Mouse (Mus musculus): ENCODE measurements around the gene Gm43191. TPM values are rescaled to one million over a fixed set of nuclear protein-coding genes. Genes with fewer than 3 reads are reported as not detected.

Gm43191 gene
- not detected in 2 replicates for total RNA-seq (2023)

DNA sequence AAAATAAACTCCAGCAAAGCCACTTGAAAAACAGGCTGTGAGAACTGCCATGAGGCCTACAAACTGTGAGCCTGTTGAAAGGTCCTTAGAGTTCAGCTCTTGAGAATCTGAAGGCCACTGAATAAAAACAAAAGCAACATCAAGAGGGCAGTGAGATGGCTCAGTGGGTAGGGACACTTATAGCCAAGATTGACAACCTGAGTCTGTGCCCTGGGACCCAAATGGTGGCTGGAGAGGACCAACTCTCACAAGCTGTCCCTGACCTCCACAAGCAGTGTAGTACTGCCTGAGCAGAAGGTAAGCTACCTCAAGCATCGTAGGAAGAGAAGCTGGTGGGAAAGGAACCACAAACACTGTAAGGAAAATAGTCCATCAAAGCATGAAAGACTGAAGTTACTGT is at the start of gene Gm43191:
Gene Gm43191, minus strand, starts transcription at position 101 of the 400 bp plus-strand sequence.

GRCm38 (mm10) chr3:116712436-116712881 is 31.4 kb upstream of the Gm43191 start, which contains the start of gene Slc35a3:
TSS of gene Slc35a3 (minus strand) at chr3:116712831.

DNA sequence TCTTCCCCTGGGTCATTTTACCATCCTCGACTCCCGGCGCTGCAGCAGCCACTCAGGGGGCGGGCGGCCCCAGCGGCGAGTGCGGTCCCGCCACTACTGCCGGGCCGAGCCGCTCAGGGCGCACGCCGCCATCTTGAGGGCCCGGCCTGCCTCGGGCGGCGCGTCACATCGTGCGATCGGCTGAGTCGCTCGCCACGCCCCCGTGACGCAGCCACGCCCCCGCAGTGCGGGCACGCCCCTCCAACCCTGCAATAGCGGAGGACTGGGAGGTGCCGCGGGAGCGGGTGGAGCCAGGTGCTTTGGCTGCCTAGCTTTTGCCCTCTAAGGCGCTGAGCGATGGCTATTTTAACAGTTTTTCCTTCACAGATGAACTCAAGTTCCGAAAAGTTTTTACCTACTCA is 18.6 kb downstream of the Gm43191 start, which contains the start of gene Mfsd14a:
Gene Mfsd14a, minus strand, starts transcription at position 215 of the 401 bp plus-strand sequence.

GRCm38 (mm10) chr3:116614295-116614892 is 66.7 kb downstream of the Gm43191 start, which contains the start of gene Trmt13:
TSS of gene Trmt13 (minus strand) at chr3:116614587.

DNA sequence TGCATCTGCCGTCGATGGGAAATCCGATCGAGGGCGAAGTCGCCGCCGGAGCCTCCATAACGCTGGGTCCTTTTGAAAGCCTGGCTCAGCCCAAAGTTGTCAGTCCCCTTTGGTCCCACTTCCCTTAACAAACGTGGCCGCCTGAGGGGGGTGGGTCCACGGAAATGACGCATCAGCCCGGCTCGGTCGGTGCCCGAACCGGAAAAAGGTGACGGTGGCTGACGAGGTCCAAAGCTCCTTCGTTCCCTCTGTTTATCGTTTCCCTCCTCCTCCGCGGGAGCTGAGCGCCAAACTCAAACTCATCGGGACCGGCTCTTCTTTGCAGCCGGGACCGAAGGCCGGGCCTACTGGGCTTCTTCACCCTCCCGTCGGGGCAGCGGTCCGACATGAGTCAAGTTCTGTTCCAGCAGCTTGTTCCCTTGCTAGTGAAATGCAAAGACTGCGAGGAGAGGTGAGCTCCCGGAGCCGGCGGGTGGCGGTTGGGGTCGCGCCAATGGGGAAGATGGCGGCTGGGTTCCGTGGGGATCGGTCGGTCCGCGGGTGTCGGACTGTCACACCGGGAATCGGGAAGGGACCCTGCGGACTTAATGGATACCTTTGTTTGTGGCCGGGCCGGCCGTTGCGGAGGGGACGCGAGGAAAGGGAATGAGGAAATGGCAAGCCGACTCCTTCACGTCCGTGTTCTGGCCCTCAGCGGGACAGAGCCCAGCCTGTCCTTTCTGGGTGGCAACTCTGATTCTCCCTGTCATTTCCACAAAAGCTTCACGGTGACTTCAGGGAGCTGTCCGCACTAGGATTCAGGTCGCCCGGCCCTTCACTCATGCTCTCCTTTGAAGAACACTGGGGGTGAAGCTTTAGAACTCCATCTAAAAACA is 86.1 kb downstream of the Gm43191 start, which contains the start of gene Sass6:
Gene Sass6, plus strand, starts transcription at position 255 of the 875 bp plus-strand sequence.

Other genes with a start within 250 kb of the Gm43191 start
- 16.6 and 17.4 TPM in 2 replicates for gene Rtca, start 173.1 kb downstream of the Gm43191 start, total RNA-seq (2023)
- 5.1 and 5.5 TPM in 2 replicates for gene Dbt, start 168.2 kb downstream of the Gm43191 start, total RNA-seq (2023)
- not detected in 2 replicates for gene Lrrc39, start 118.3 kb downstream of the Gm43191 start, total RNA-seq (2023)
- 17.3 and 21.3 TPM in 2 replicates for gene Sass6, start 86.3 kb downstream of the Gm43191 start, total RNA-seq (2023)
- gene Trmt13, start 66.7 kb downstream of the Gm43191 start, total RNA-seq (2023) = 15.6 and 17.3 TPM in 2 replicates
- 76.0 and 95.4 TPM in 2 replicates for gene Mfsd14a, start 18.6 kb downstream of the Gm43191 start, total RNA-seq (2023)
- 25.0 and 28.2 TPM in 2 replicates for gene Slc35a3, start 31.6 kb upstream of the Gm43191 start, total RNA-seq (2023)
- gene Agl, start 126.9 kb upstream of the Gm43191 start, total RNA-seq (2023) = 39.9 and 48.8 TPM in 2 replicates
- 41.2 and 59.6 TPM in 2 replicates for gene Frrs1, start 178.2 kb upstream of the Gm43191 start, total RNA-seq (2023)